Mouse (Mus musculus) midbrain, embryonic 16.5 days (tissue): ENCODE measurements around the gene Comp. TPM values are rescaled to one million over a fixed set of nuclear protein-coding genes. Genes with fewer than 3 reads are reported as not detected.

Experiments
- ATAC-seq: fragments of 200-750 bp; cut with Nextera tagmentation; 2 replicates; pipeline ENCODE4 v1.8.0; 2017; ENCODE audit warnings: moderate TSS enrichment
- H3K27ac ChIP-seq: fragments of 300-500 bp; sonication (generic); 2 replicates; pipeline ENCODE4 v1.5.1; 2014; ENCODE audit warnings: mild to moderate bottlenecking, low read length, mixed read lengths
- H3K27me3 ChIP-seq: fragments of 300-500 bp; sonication (generic); 2 replicates; pipeline ENCODE4 v1.6.1; 2014; ENCODE audit warnings: low read depth, low read length, mixed read lengths; ENCODE audit not compliant: control insufficient read depth, insufficient read depth
- H3K36me3 ChIP-seq: fragments of 300-500 bp; sonication (generic); 2 replicates; pipeline ENCODE4 v1.6.1; 2014; ENCODE audit warnings: mild to moderate bottlenecking, low read length, moderate library complexity, mixed read lengths; ENCODE audit not compliant: control insufficient read depth, insufficient read depth
- H3K4me1 ChIP-seq: fragments of 300-500 bp; sonication (generic); 2 replicates; pipeline ENCODE4 v1.6.1; 2014; ENCODE audit warnings: mild to moderate bottlenecking, low read length, mixed read lengths; ENCODE audit not compliant: control insufficient read depth, insufficient read depth
- H3K4me2 ChIP-seq: fragments of 300-500 bp; sonication (generic); 2 replicates; pipeline ENCODE4 v1.6.1; 2014; ENCODE audit warnings: mild to moderate bottlenecking, low read length, mixed read lengths
- H3K4me3 ChIP-seq: fragments of 300-500 bp; sonication (generic); 2 replicates; pipeline ENCODE4 v1.5.1; 2014; ENCODE audit warnings: low read depth, mild to moderate bottlenecking, low read length, moderate library complexity, mixed read lengths
- H3K9ac ChIP-seq: fragments of 300-500 bp; sonication (generic); 2 replicates; pipeline ENCODE4 v1.6.1; 2014; ENCODE audit warnings: low read depth, low read length, mixed read lengths
- H3K9me3 ChIP-seq: fragments of 300-500 bp; sonication (generic); replicated peaks from 2 replicates; pipeline ENCODE4 v1.6.1; 2014; ENCODE audit warnings: mild to moderate bottlenecking, low read length, mixed read lengths; ENCODE audit not compliant: control insufficient read depth, poor library complexity, severe bottlenecking
- WGBS: fragments of 180-500 bp; shearing (Covaris S2); extraction: QIAGEN DNeasy Blood & Tissue Kit; methylation state at CpG from one replicate; pipeline ENCODE4 v1.1.7; 2014; 5-methylcytosine and 5-hydroxymethylcytosine counted together
- polyA plus RNA-seq: library from polyadenylated mRNA; unstranded; fragments of >200 nt; fragmentation: Nextera tagmentation; extraction: Ambion mirVana; gene quantifications from 2 replicates; pipeline ENCODE4 v1.2.1, GENCODE M21; 2015

The Comp gene
- polyA plus RNA-seq, 1 experiment from 2014 or later, result 0.36 TPM

DNA sequence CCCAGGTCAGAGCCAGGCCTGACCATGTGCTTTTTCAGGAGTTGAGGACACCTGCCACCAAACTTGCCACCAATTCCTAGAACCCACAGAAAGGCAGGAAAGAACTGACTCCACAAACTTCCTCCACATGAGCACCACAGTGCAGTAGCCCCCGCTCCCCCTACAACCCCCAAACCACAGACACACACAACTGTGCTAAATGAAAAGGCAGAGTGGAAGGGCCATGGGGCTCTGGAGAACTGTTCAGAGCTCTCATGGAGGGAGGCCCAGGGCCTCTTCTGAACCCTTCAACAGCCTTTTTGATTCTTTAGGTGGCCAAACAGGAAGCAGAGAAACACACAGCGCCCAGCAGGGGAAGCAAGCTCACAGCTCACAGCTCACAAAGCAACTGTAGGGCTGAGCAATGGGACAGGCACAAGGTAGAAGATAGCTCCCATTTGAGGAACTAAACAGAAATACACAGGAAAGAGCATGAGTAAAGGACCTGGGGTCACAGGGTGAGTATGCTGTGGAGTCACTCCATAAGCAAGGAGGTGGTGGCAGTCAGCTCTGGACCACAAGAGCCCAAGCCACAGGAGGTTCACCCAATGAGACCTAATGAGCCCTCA is 53.0 kb downstream of the Comp start:
- Histone ChIP-seq H3K27me3 (no peaks in the 10 kb centered on the region), H3K36me3 (no peaks in the 10 kb centered on the region; the same call in 1 of the 2 replicates), H3K9me3 (no peaks in the 10 kb centered on the region), H3K4me1 (no peaks in the 10 kb centered on the region), H3K9ac (no peak overlapping the region), H3K4me3 (no peak overlapping the region), H3K27ac (no peak overlapping the region), H3K4me2 (no peak overlapping the region)
- ATAC-seq, result no peak
- 97% methylated on average over 2 of the region's 2 CpGs for WGBS

DNA sequence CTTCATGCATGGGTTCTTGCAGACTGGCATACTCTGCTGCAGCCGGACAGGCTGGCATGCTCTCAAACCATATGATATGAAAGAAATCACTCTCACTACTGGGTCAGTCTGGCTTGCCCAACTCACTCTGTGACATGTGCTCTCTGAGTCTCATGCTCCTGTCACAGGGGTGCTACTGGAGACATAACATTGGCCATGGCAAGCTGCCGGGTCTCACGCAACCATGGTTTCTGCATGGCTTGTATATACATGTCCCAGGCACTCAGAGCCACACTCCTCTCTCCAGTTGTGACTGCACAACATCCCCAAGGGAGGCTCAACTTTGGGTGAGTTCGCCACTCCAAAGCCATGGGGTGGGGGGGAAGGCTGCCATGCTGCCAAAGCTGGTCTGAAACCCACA is 57.9 kb downstream of the Comp start:
- ATAC-seq, result no peak
- H3K4me2 ChIP-seq, result no peak overlapping the region
- H3K4me1 ChIP-seq, result no peaks in the 10 kb centered on the region
- H3K36me3 ChIP-seq, result no peaks in the 10 kb centered on the region
- no peak overlapping the region for H3K9ac ChIP-seq
- WGBS, result 92% methylated on average over 4 of the region's 4 CpGs
- no peak overlapping the region for H3K4me3 ChIP-seq
- H3K27ac ChIP-seq, result no peak overlapping the region
- H3K9me3 ChIP-seq, result no peaks in the 10 kb centered on the region
- H3K27me3 ChIP-seq, result no peaks in the 10 kb centered on the region

Other genes starting within 250 kb of the Comp start
- gene Nr2c2ap, start 242.2 kb upstream of the Comp start, polyA plus RNA-seq, result 35.0 and 38.2 TPM in 2 replicates
- gene Rfxank, start 234.4 kb upstream of the Comp start, polyA plus RNA-seq, result 10.7 and 11.8 TPM in 2 replicates
- 48.7 and 55.5 TPM in 2 replicates for gene Borcs8, start 234.1 kb upstream of the Comp start, polyA plus RNA-seq
- gene Mef2b, start 233.8 kb upstream of the Comp start, polyA plus RNA-seq, result 0.51 and 0.73 TPM in 2 replicates
- 51.0 and 54.5 TPM in 2 replicates for gene Tmem161a, start 201.2 kb upstream of the Comp start, polyA plus RNA-seq
- 6.8 and 9.2 TPM in 2 replicates for gene Slc25a42, start 161.3 kb upstream of the Comp start, polyA plus RNA-seq
- gene Sugp2, start 139.3 kb upstream of the Comp start, polyA plus RNA-seq, result 104 TPM in 2 replicates
- 116 and 133 TPM in 2 replicates for gene Armc6, start 139.1 kb upstream of the Comp start, polyA plus RNA-seq
- 26.3 and 29.9 TPM in 2 replicates for gene Homer3, start 90.7 kb upstream of the Comp start, polyA plus RNA-seq
- gene Ddx49, start 71.1 kb upstream of the Comp start, polyA plus RNA-seq, result 40.3 and 45.0 TPM in 2 replicates
- gene Cope, start 71.0 kb upstream of the Comp start, polyA plus RNA-seq, result 261 and 268 TPM in 2 replicates
- gene Cers1, start 57.8 kb upstream of the Comp start, polyA plus RNA-seq, result 40.3 and 42.1 TPM in 2 replicates
- gene Gdf1, start 43.7 kb upstream of the Comp start, polyA plus RNA-seq, result 2.5 and 7.0 TPM in 2 replicates
- 11.3 and 11.6 TPM in 2 replicates for gene Upf1, start 20.3 kb upstream of the Comp start, polyA plus RNA-seq
- 53.4 and 56.3 TPM in 2 replicates for gene Crtc1, start 66.0 kb downstream of the Comp start, polyA plus RNA-seq
- gene Klhl26, start 103.4 kb downstream of the Comp start, polyA plus RNA-seq, result 31.0 and 32.4 TPM in 2 replicates
- gene Tmem59l, start 113.8 kb downstream of the Comp start, polyA plus RNA-seq, result 121 and 151 TPM in 2 replicates
- gene Crlf1, start 119.6 kb downstream of the Comp start, polyA plus RNA-seq, result 3.6 and 6.3 TPM in 2 replicates
- 163 and 185 TPM in 2 replicates for gene Rex1bd, start 133.2 kb downstream of the Comp start, polyA plus RNA-seq
- gene Uba52, start 137.2 kb downstream of the Comp start, polyA plus RNA-seq, result 584 and 621 TPM in 2 replicates
- gene Fkbp8, start 154.2 kb downstream of the Comp start, polyA plus RNA-seq, result 406 and 425 TPM in 2 replicates
- gene Kxd1, start 154.4 kb downstream of the Comp start, polyA plus RNA-seq, result 43.1 and 43.3 TPM in 2 replicates
- 16.7 and 19.2 TPM in 2 replicates for gene Ell, start 165.9 kb downstream of the Comp start, polyA plus RNA-seq
- 155 and 171 TPM in 2 replicates for gene Isyna1, start 220.8 kb downstream of the Comp start, polyA plus RNA-seq
- 151 and 173 TPM in 2 replicates for gene Ssbp4, start 235.3 kb downstream of the Comp start, polyA plus RNA-seq
- gene Lrrc25, start 242.6 kb downstream of the Comp start, polyA plus RNA-seq, result 0.64 and 0.97 TPM in 2 replicates